Comparison of ENCODE assay signal across 19 mouse cellular contexts in the genomic region with DNA sequence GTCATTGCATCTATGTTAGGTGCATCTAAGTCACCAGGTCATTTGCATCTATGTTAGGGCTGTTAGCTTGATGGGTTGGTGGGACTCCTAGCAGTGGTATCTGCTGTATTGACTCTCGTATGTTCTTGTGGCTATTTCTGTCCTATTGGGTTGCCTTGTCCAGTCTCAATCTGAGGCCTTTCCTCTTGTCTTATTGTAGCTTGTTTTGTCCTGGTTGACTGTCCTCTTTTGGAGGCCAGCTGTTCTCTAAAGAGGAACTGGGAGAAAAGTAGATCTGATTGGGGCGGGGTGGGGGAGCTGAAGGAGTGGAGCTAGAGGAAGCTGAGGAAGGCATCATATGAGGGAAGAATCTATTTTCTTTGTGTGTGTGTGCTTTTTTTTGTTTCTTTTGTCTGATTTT. TPM values are rescaled to one million over a fixed set of nuclear protein-coding genes. Genes with fewer than 3 reads are reported as not detected.
"Had no signal": no experiment of that assay in that cellular context is flagged by ENCODE, and none has a peak within 500 bp of the region (broad histone marks: within the 10 kb centered on the region; RNA-seq: fewer than 3 reads in every experiment).

No protein-coding gene starts in this region.

- H3K27ac ChIP-seq: kidney, embryonic 15.5 days; limb, embryonic 12.5 days; limb, embryonic 15.5 days; liver, embryonic 14.5 days; macrophage; stomach, postnatal 0 days had no signal

- H3K4me3 ChIP-seq: kidney, embryonic 15.5 days; limb, embryonic 12.5 days; limb, embryonic 15.5 days had no signal

- H3K27me3 ChIP-seq: kidney, embryonic 15.5 days; limb, embryonic 12.5 days; limb, embryonic 15.5 days had no signal

- ATAC-seq: liver, postnatal 0 days; lung, postnatal 0 days had no signal

- DNase-seq: kidney, adult 8-10 months; kidney, postnatal 10 days; kidney, postnatal 4 days; left cerebral cortex, postnatal 4 days; liver, postnatal 0 days; lung, embryonic 14.5 days; midbrain, embryonic 14.5 days; thymus, adult 18-20 months; thymus, postnatal 4 days had no signal

- H3K4me1 ChIP-seq: kidney, embryonic 15.5 days; limb, embryonic 12.5 days; limb, embryonic 15.5 days had no signal

- H3K9me3 ChIP-seq: kidney, embryonic 15.5 days; limb, embryonic 15.5 days had no signal

- H3K9ac ChIP-seq: kidney, embryonic 15.5 days; limb, embryonic 12.5 days; limb, embryonic 15.5 days; liver, embryonic 14.5 days; liver, postnatal 0 days; lung, embryonic 14.5 days had no signal

- H3K36me3 ChIP-seq: kidney, embryonic 15.5 days; limb, embryonic 12.5 days; limb, embryonic 15.5 days had no signal

- H3K4me2 ChIP-seq: kidney, embryonic 15.5 days; limb, embryonic 12.5 days; limb, embryonic 15.5 days; liver, embryonic 11.5 days; lung, embryonic 14.5 days; midbrain, embryonic 11.5 days had no signal

RNA-seq across cellular contexts. Expression of a gene that starts 17.7 kb away (rescaled TPM):
- total RNA-seq: layer of hippocampus, adult 18-20 months had no signal
